20 mouse cellular contexts compared by ENCODE assay signal in genomic region chr7:34255137-34255536, GRCm38 (mm10). TPM values are rescaled to one million over a fixed set of nuclear protein-coding genes. Genes with fewer than 3 reads are reported as not detected.
DNase-seq lines count a peak whose midpoint lies in the region; ATAC-seq and TF ChIP-seq lines count a peak whose summit lies in the region.
"Had no signal": no experiment of that assay in that cellular context is flagged by ENCODE, and none has a peak within 500 bp of the region (broad histone marks: within the 10 kb centered on the region; RNA-seq: fewer than 3 reads in every experiment).

No protein-coding gene starts in this region.

- no peak overlapping the region for H3K4me2 ChIP-seq in heart, embryonic 12.5 days
- no peak overlapping the region for H3K4me2 ChIP-seq in hindbrain, embryonic 12.5 days (replicated peaks)
- H3K4me2 ChIP-seq: embryonic facial prominence, embryonic 12.5 days; liver, embryonic 13.5 days; neural tube, embryonic 13.5 days had no signal

- DNase-seq in heart, adult 8-10 months (ENCODE audit: low spot score): peak; percentile 71
- DNase-seq in heart, postnatal 4 days: no peak
- no peak for DNase-seq in left cerebral cortex, adult 2 months (ENCODE audit: extremely low spot score in 1 of 2, low spot score in 2 of 2)
- DNase-seq in left cerebral cortex, adult 11 months (ENCODE audit: low spot score): no peak
- peak; percentile 38 for DNase-seq in lung, postnatal 10 days
- DNase-seq in c-Kit-positive CD71-positive TER-119-positive erythroid progenitor cells, embryonic 14.5 days (ENCODE audit: low spot score): no peak
- DNase-seq: cerebellum, adult 11-12 months; gastrocnemius, postnatal 36 days; left cerebral cortex, postnatal 4 days; liver, embryonic 13.5 days; right cerebral cortex, postnatal 4 days had no signal

- H3K27me3 ChIP-seq in heart, embryonic 12.5 days (replicated peaks): no peaks in the 10 kb centered on the region
- no peaks in the 10 kb centered on the region for H3K27me3 ChIP-seq in hindbrain, embryonic 12.5 days
- H3K27me3 ChIP-seq: embryonic facial prominence, embryonic 12.5 days; liver, embryonic 13.5 days; megakaryocyte, embryonic 14.5 days; neural tube, embryonic 13.5 days had no signal

- H3K9me3 ChIP-seq in heart, embryonic 12.5 days (replicated peaks): no peaks in the 10 kb centered on the region
- H3K9me3 ChIP-seq in hindbrain, embryonic 12.5 days (replicated peaks): no peaks in the 10 kb centered on the region
- H3K9me3 ChIP-seq: embryonic facial prominence, embryonic 12.5 days; liver, embryonic 13.5 days; megakaryocyte, embryonic 14.5 days; neural tube, embryonic 13.5 days had no signal

- intact Hi-C loops in left cerebral cortex, adult 2 months (cut with DNase I): no loop called here

- H3K27ac ChIP-seq in left cerebral cortex, adult 2 months: peak overlapping the region; percentile 71
- no peak overlapping the region for H3K27ac ChIP-seq in heart, embryonic 12.5 days (ENCODE audit: poor library complexity, severe bottlenecking)
- H3K27ac ChIP-seq in hindbrain, embryonic 12.5 days: no peak overlapping the region
- H3K27ac ChIP-seq: embryonic facial prominence, embryonic 12.5 days; liver, embryonic 13.5 days; neural tube, embryonic 13.5 days had no signal

- H3K36me3 ChIP-seq in heart, embryonic 12.5 days: peaks cover 69% of the 10 kb centered on the region
- peaks cover 46% of the 10 kb centered on the region for H3K36me3 ChIP-seq in hindbrain, embryonic 12.5 days

- H3K4me3 ChIP-seq in left cerebral cortex, adult 2 months: no peak overlapping the region
- no peak overlapping the region for H3K4me3 ChIP-seq in heart, embryonic 12.5 days
- no peak overlapping the region for H3K4me3 ChIP-seq in hindbrain, embryonic 12.5 days
- H3K4me3 ChIP-seq: embryonic facial prominence, embryonic 12.5 days; liver, embryonic 13.5 days; megakaryocyte, embryonic 14.5 days; neural tube, embryonic 13.5 days had no signal

- 0 out of 2 replicates have a peak, but pooled peaks have one; percentile 18 for ATAC-seq in heart, embryonic 12.5 days (ENCODE audit: insufficient number of reproducible peaks, low FRiP score)
- ATAC-seq in hindbrain, embryonic 12.5 days (ENCODE audit: low FRiP score): no peak

- WGBS in heart, embryonic 12.5 days: 62% methylated on average over 3 of the region's 3 CpGs
- WGBS in hindbrain, embryonic 12.5 days: 84% methylated on average over 3 of the region's 3 CpGs

- TF ChIP-seq CTCF in left cerebral cortex, adult 2 months (IDR thresholded peaks at IDR 0.05): no peak

- no peak overlapping the region for H3K9ac ChIP-seq in heart, embryonic 12.5 days
- no peak overlapping the region for H3K9ac ChIP-seq in hindbrain, embryonic 12.5 days
- H3K9ac ChIP-seq: embryonic facial prominence, embryonic 12.5 days; liver, embryonic 13.5 days; neural tube, embryonic 13.5 days had no signal

- no peaks in the 10 kb centered on the region for H3K4me1 ChIP-seq in heart, embryonic 12.5 days (replicated peaks)
- H3K4me1 ChIP-seq in hindbrain, embryonic 12.5 days: no peaks in the 10 kb centered on the region
- H3K4me1 ChIP-seq: liver, embryonic 13.5 days; neural tube, embryonic 13.5 days had no signal

RNA-seq across cellular contexts. Expression of gene Gm6096, which starts 4.3 kb away (rescaled TPM):
- total RNA-seq in heart, adult 8-10 months (2022): not detected
- total RNA-seq in heart, postnatal 4 days (2021): not detected
- total RNA-seq in left cerebral cortex, adult 2 months (2021): not detected
- 0.86 TPM in 1 of 2 replicates, not detected in the other for polyA plus RNA-seq in heart, embryonic 12.5 days (2016; fragmentation: Nextera tagmentation; extraction: Ambion mirVana)
- polyA plus RNA-seq in hindbrain, embryonic 12.5 days (2016; fragmentation: Nextera tagmentation; extraction: Ambion mirVana): not detected in 2 replicates
- total RNA-seq: ES-E14; gastrocnemius, postnatal 36 days; hematopoietic stem cell, adult 5-6 weeks; layer of hippocampus, postnatal 25 days; left cerebral cortex, postnatal 4 days had no signal
- polyA plus RNA-seq: embryonic facial prominence, embryonic 12.5 days; frontal cortex, adult 2 months; liver, embryonic 13.5 days; neural tube, embryonic 13.5 days had no signal

RNA-seq across cellular contexts. Expression of gene Gpi1, which starts 25.0 kb away (rescaled TPM):
- total RNA-seq in heart, adult 8-10 months (2022): 100 to 1,000 TPM; 550 to 601 (median 588) TPM
- total RNA-seq in heart, postnatal 4 days (2021): 100 to 1,000 TPM; 621 to 625 TPM
- total RNA-seq in left cerebral cortex, adult 2 months (2021): 100 to 1,000 TPM; 642 to 716 TPM
- 777 and 794 TPM in 2 replicates for polyA plus RNA-seq in heart, embryonic 12.5 days (2016; fragmentation: Nextera tagmentation; extraction: Ambion mirVana)
- polyA plus RNA-seq in hindbrain, embryonic 12.5 days (2016; fragmentation: Nextera tagmentation; extraction: Ambion mirVana): 239 and 241 TPM in 2 replicates

RNA-seq across cellular contexts. Expression of gene 4931406P16Rik, which starts 58.2 kb away (rescaled TPM):
- total RNA-seq in heart, adult 8-10 months (2022): 10 to 100 TPM; 38.7 to 43.4 (median 41.0) TPM
- 10 to 100 TPM; 85.5 to 89.9 TPM for total RNA-seq in heart, postnatal 4 days (2021)
- total RNA-seq in left cerebral cortex, adult 2 months (2021): 10 to 100 TPM; 40.7 to 42.8 TPM
- 50.3 and 53.7 TPM in 2 replicates for polyA plus RNA-seq in heart, embryonic 12.5 days (2016; fragmentation: Nextera tagmentation; extraction: Ambion mirVana)
- polyA plus RNA-seq in hindbrain, embryonic 12.5 days (2016; fragmentation: Nextera tagmentation; extraction: Ambion mirVana): 34.3 and 35.8 TPM in 2 replicates

RNA-seq across cellular contexts. Expression of gene Pdcd2l, which starts 58.7 kb away (rescaled TPM):
- total RNA-seq in heart, adult 8-10 months (2022): 10 to 100 TPM; 19.2 to 21.2 (median 20.1) TPM
- total RNA-seq in heart, postnatal 4 days (2021): 10 to 100 TPM; 24.7 to 25.9 TPM
- total RNA-seq in left cerebral cortex, adult 2 months (2021): 10 to 100 TPM; 23.8 to 26.9 TPM
- polyA plus RNA-seq in heart, embryonic 12.5 days (2016; fragmentation: Nextera tagmentation; extraction: Ambion mirVana): 45.6 and 50.0 TPM in 2 replicates
- 63.4 and 68.1 TPM in 2 replicates for polyA plus RNA-seq in hindbrain, embryonic 12.5 days (2016; fragmentation: Nextera tagmentation; extraction: Ambion mirVana)

Comparison
In these comparisons a context has a peak if more than half of its experiments do, and no peak if none do; other contexts are left out.
1. DNase-seq: peak in heart, adult 8-10 months (single experiment) and lung, postnatal 10 days (single experiment); none in heart, postnatal 4 days (single experiment), left cerebral cortex, adult 2 months (0 of 2), left cerebral cortex, adult 11 months (single experiment) and c-Kit-positive CD71-positive TER-119-positive erythroid progenitor cells, embryonic 14.5 days (single experiment).